Mouse (Mus musculus) T-helper 2 cell (primary cell): ENCODE data around the gene Wdr41.

Experiments used
- in situ Hi-C: fragments of 300-600 bp; cut with MboI, MseI; formaldehyde crosslinking; loops from one replicate; pipeline ENCODE4 v1.15.1; 2025; ENCODE audit warnings: high pct_unique_total_duplicates

Wdr41 gene

GRCm38 (mm10) chr13:94976219-94977186 lies at the start of gene Wdr41:
Gene Wdr41, plus strand, starts transcription at chr13:94976344.
- in situ Hi-C loops: no loop called here

GRCm38 (mm10) chr13:94928086-94928485 lies 48.1 kb upstream of the Wdr41 start:
- in situ Hi-C loops: no loop called here

GRCm38 (mm10) chr13:94938418-94938817 lies 37.7 kb upstream of the Wdr41 start:
- in situ Hi-C loops: no loop called here

GRCm38 (mm10) chr13:94940104-94940503 lies 36.0 kb upstream of the Wdr41 start:
- in situ Hi-C loops: loop anchor here (10.0 kb wide), 1 partner anchor 375 kb away; no protein-coding TSS in a partner anchor

- in situ Hi-C loops: loop anchor here (10.0 kb wide), 1 partner anchor 376 kb away; no protein-coding TSS in a partner anchor
Measured at GRCm38 (mm10) chr13:94941230-94941629, 34.9 kb upstream of the Wdr41 start.

GRCm38 (mm10) chr13:94955941-94956340 lies 20.2 kb upstream of the Wdr41 start:
- in situ Hi-C loops: no loop called here

- in situ Hi-C loops: no loop called here
Measured at GRCm38 (mm10) chr13:94957965-94958364, 18.2 kb upstream of the Wdr41 start.

GRCm38 (mm10) chr13:94969992-94970553 lies 6.1 kb upstream of the Wdr41 start:
- in situ Hi-C loops: no loop called here

- in situ Hi-C loops: no loop called here
Measured at GRCm38 (mm10) chr13:94975828-94976218, 321 bp upstream of the Wdr41 start.

GRCm38 (mm10) chr13:94979081-94979480 lies 2.9 kb downstream of the Wdr41 start:
- in situ Hi-C loops: no loop called here

GRCm38 (mm10) chr13:94990516-94990915 lies 14.4 kb downstream of the Wdr41 start:
- in situ Hi-C loops: no loop called here

- in situ Hi-C loops: no loop called here
Measured at GRCm38 (mm10) chr13:95007281-95007680, 31.1 kb downstream of the Wdr41 start.

GRCm38 (mm10) chr13:95009261-95009660 lies 33.1 kb downstream of the Wdr41 start:
- in situ Hi-C loops: no loop called here

GRCm38 (mm10) chr13:95011546-95012257 lies 35.6 kb downstream of the Wdr41 start:
- in situ Hi-C loops: no loop called here

GRCm38 (mm10) chr13:95017278-95017677 lies 41.1 kb downstream of the Wdr41 start:
- in situ Hi-C loops: no loop called here

- in situ Hi-C loops: no loop called here
Measured at GRCm38 (mm10) chr13:95017916-95018315, 41.8 kb downstream of the Wdr41 start.

GRCm38 (mm10) chr13:95019345-95019744 lies 43.2 kb downstream of the Wdr41 start:
- in situ Hi-C loops: no loop called here

- in situ Hi-C loops: no loop called here
Measured at GRCm38 (mm10) chr13:95020216-95020615, 44.1 kb downstream of the Wdr41 start.

- in situ Hi-C loops: loop anchor here (25.0 kb wide), 1 partner anchor 456 kb away; the partner anchor contains the start of gene S100z
Measured at GRCm38 (mm10) chr13:95030828-95031227, 54.7 kb downstream of the Wdr41 start.

- in situ Hi-C loops: loop anchor here (25.0 kb wide), 1 partner anchor 455 kb away; the partner anchor contains the start of gene S100z
Measured at GRCm38 (mm10) chr13:95032127-95032831, 56.1 kb downstream of the Wdr41 start.

GRCm38 (mm10) chr13:95032973-95033372 lies 56.8 kb downstream of the Wdr41 start:
- in situ Hi-C loops: loop anchor here (25.0 kb wide), 1 partner anchor 454 kb away; the partner anchor contains the start of gene S100z
